Mouse (Mus musculus): ENCODE measurements at regions not wholly inside any gene's neighbourhood (a gene's known extent, or its start where the extent isn't known, plus 50 kb on each side); places are given as distances from the start of the nearest gene placed in this dataset.

GRCm38 (mm10) chr13:83724995-83725394 lies 221.2 kb downstream of the Mef2c start:
- Histone ChIP-seq H3K9me3 (no peaks in the 10 kb centered on the region), H3K27ac (replicated peaks) (no peak overlapping the region), H3K4me2 (no peak overlapping the region), H3K4me3 (no peak overlapping the region), H3K4me1 (peaks cover 26% of the 10 kb centered on the region), H3K27me3 (replicated peaks) (peaks cover 98% of the 10 kb centered on the region), H3K36me3 (no peaks in the 10 kb centered on the region), H3K9ac (no peak overlapping the region)
- under 1% methylated on average over 11 of the region's 11 CpGs for WGBS
- no peak for ATAC-seq (ENCODE audit: extremely low read depth, insufficient number of reproducible peaks, low FRiP score, low TSS enrichment)

GRCm38 (mm10) chr13:83725831-83726230 lies 222.0 kb downstream of the Mef2c start:
- Histone ChIP-seq H3K4me2 (no peak overlapping the region), H3K36me3 (no peaks in the 10 kb centered on the region), H3K9me3 (no peaks in the 10 kb centered on the region), H3K4me3 (no peak overlapping the region), H3K9ac (no peak overlapping the region), H3K27ac (replicated peaks) (no peak overlapping the region), H3K27me3 (replicated peaks) (peaks cover 97% of the 10 kb centered on the region), H3K4me1 (peaks cover 27% of the 10 kb centered on the region)
- ATAC-seq (ENCODE audit: extremely low read depth, insufficient number of reproducible peaks, low FRiP score, low TSS enrichment) = no peak
- 3% methylated on average over 13 of the region's 13 CpGs for WGBS

GRCm38 (mm10) chr13:83726346-83726975 lies 222.6 kb downstream of the Mef2c start:
- Histone ChIP-seq H3K36me3 (no peaks in the 10 kb centered on the region), H3K9me3 (no peaks in the 10 kb centered on the region), H3K27me3 (replicated peaks) (peaks cover 93% of the 10 kb centered on the region), H3K4me3 (peak overlapping the region; percentile 24), H3K27ac (replicated peaks) (no peak overlapping the region), H3K4me2 (peak overlapping the region; percentile 41; the same call in 1 of the 2 replicates), H3K4me1 (peaks cover 22% of the 10 kb centered on the region), H3K9ac (no peak overlapping the region)
- ATAC-seq (ENCODE audit: extremely low read depth, insufficient number of reproducible peaks, low FRiP score, low TSS enrichment) = no peak
- 6% methylated on average over 13 of the region's 13 CpGs for WGBS

GRCm38 (mm10) chr13:83727051-83727765 lies 223.4 kb downstream of the Mef2c start:
- H3K9me3 ChIP-seq = no peaks in the 10 kb centered on the region
- peak overlapping the region; percentile 41 for H3K4me2 ChIP-seq
- peaks cover 93% of the 10 kb centered on the region for H3K27me3 ChIP-seq (replicated peaks)
- no peak overlapping the region for H3K9ac ChIP-seq
- H3K4me3 ChIP-seq = peak overlapping the region; percentile 24
- H3K4me1 ChIP-seq = peaks cover 20% of the 10 kb centered on the region
- no peak overlapping the region for H3K27ac ChIP-seq (replicated peaks)
- ATAC-seq (ENCODE audit: extremely low read depth, insufficient number of reproducible peaks, low FRiP score, low TSS enrichment) = no peak
- 1% methylated on average over 36 of the region's 38 CpGs for whole genome bisulfite sequencing
- no peaks in the 10 kb centered on the region for H3K36me3 ChIP-seq

GRCm38 (mm10) chr13:83727766-83728395 lies 224.0 kb downstream of the Mef2c start:
- Histone ChIP-seq H3K4me3 (no peak overlapping the region), H3K36me3 (no peaks in the 10 kb centered on the region), H3K27ac (replicated peaks) (no peak overlapping the region), H3K27me3 (replicated peaks) (peaks cover 93% of the 10 kb centered on the region), H3K4me1 (peaks cover 25% of the 10 kb centered on the region), H3K4me2 (no peak overlapping the region), H3K9me3 (no peaks in the 10 kb centered on the region), H3K9ac (no peak overlapping the region)
- 11% methylated on average over 9 of the region's 9 CpGs for WGBS
- no peak for ATAC-seq (ENCODE audit: extremely low read depth, insufficient number of reproducible peaks, low FRiP score, low TSS enrichment)

GRCm38 (mm10) chr13:83728421-83729010 lies 224.7 kb downstream of the Mef2c start:
- Histone ChIP-seq H3K9me3 (no peaks in the 10 kb centered on the region), H3K4me2 (no peak overlapping the region), H3K9ac (no peak overlapping the region), H3K27me3 (replicated peaks) (peaks cover 93% of the 10 kb centered on the region), H3K4me3 (no peak overlapping the region), H3K4me1 (peaks cover 31% of the 10 kb centered on the region), H3K27ac (replicated peaks) (no peak overlapping the region), H3K36me3 (no peaks in the 10 kb centered on the region)
- WGBS = 9% methylated on average over 5 of the region's 5 CpGs
- no peak for ATAC-seq (ENCODE audit: extremely low read depth, insufficient number of reproducible peaks, low FRiP score, low TSS enrichment)

- under 1% methylated on average over 33 of the region's 33 CpGs for WGBS
Measured at GRCm38 (mm10) chr13:83729331-83730009, 225.6 kb downstream of the Mef2c start.

GRCm38 (mm10) chr13:83730155-83730712 lies 226.4 kb downstream of the Mef2c start:
- peak overlapping the region; percentile 82 for H3K27ac ChIP-seq (replicated peaks)
- peak overlapping the region; percentile 71 for H3K4me3 ChIP-seq
- ATAC-seq (ENCODE audit: extremely low read depth, insufficient number of reproducible peaks, low FRiP score, low TSS enrichment) = no peak
- H3K4me2 ChIP-seq = peak overlapping the region; percentile 91
- 2% methylated on average over 16 of the region's 16 CpGs for WGBS
- peaks cover 90% of the 10 kb centered on the region for H3K27me3 ChIP-seq (replicated peaks)
- H3K9ac ChIP-seq = peak overlapping the region; percentile 87
- H3K36me3 ChIP-seq = no peaks in the 10 kb centered on the region
- H3K4me1 ChIP-seq = peaks cover 34% of the 10 kb centered on the region
- H3K9me3 ChIP-seq = no peaks in the 10 kb centered on the region

More at GRCm38 (mm10) chr13:83729331-83730009, 225.6 kb downstream of the Mef2c start:
- Histone ChIP-seq H3K4me1 (peaks cover 34% of the 10 kb centered on the region), H3K4me2 (peak overlapping the region; percentile 91), H3K4me3 (peak overlapping the region; percentile 71), H3K27ac (replicated peaks) (no peak overlapping the region), H3K9ac (peak overlapping the region; percentile 87), H3K9me3 (no peaks in the 10 kb centered on the region), H3K27me3 (replicated peaks) (peaks cover 91% of the 10 kb centered on the region), H3K36me3 (no peaks in the 10 kb centered on the region)
- ATAC-seq (ENCODE audit: extremely low read depth, insufficient number of reproducible peaks, low FRiP score, low TSS enrichment) = no peak

- peak overlapping the region; percentile 87 for H3K9ac ChIP-seq
- peak overlapping the region; percentile 91 for H3K4me2 ChIP-seq
- H3K27ac ChIP-seq (replicated peaks) = peak overlapping the region; percentile 82
- H3K27me3 ChIP-seq (replicated peaks) = peaks cover 90% of the 10 kb centered on the region
- no peaks in the 10 kb centered on the region for H3K9me3 ChIP-seq
- H3K4me3 ChIP-seq = peak overlapping the region; percentile 71
- ATAC-seq (ENCODE audit: extremely low read depth, insufficient number of reproducible peaks, low FRiP score, low TSS enrichment) = peak; percentile 62
- WGBS = under 1% methylated on average over 68 of the region's 91 CpGs
- peaks cover 34% of the 10 kb centered on the region for H3K4me1 ChIP-seq
- H3K36me3 ChIP-seq = no peaks in the 10 kb centered on the region
Measured at GRCm38 (mm10) chr13:83730713-83731480, 227.1 kb downstream of the Mef2c start.

GRCm38 (mm10) chr13:83731481-83732006 lies 227.7 kb downstream of the Mef2c start:
- H3K27ac ChIP-seq (replicated peaks) = peak overlapping the region; percentile 82
- WGBS = 3% methylated on average over 10 of the region's 10 CpGs
- no peak for ATAC-seq (ENCODE audit: extremely low read depth, insufficient number of reproducible peaks, low FRiP score, low TSS enrichment)

More at GRCm38 (mm10) chr13:83731481-83732006, 227.7 kb downstream of the Mef2c start:
- Histone ChIP-seq H3K36me3 (no peaks in the 10 kb centered on the region), H3K4me3 (peak overlapping the region; percentile 71), H3K4me1 (peaks cover 34% of the 10 kb centered on the region), H3K9ac (peak overlapping the region; percentile 87), H3K9me3 (no peaks in the 10 kb centered on the region), H3K4me2 (peak overlapping the region; percentile 91), H3K27me3 (replicated peaks) (peaks cover 87% of the 10 kb centered on the region)
